Mouse (Mus musculus): Measurements from ENCODE around the gene Elmod2. TPM values are rescaled to one million over a fixed set of nuclear protein-coding genes. Genes with fewer than 3 reads are reported as not detected.

The Elmod2 gene
- polyA plus RNA-seq (2016; fragmentation: Nextera tagmentation; extraction: Ambion mirVana): 22.3 and 23.6 TPM in 2 replicates

GRCm38 (mm10) chr8:83331899-83332697, at the start of gene Elmod2:
Gene Elmod2 (minus strand): TSS chr8:83332486.
- peaks cover 20% of the 10 kb centered on the region for H3K27me3 ChIP-seq (replicated peaks; ENCODE audit: low read depth, poor library complexity, severe bottlenecking)
- WGBS: under 1% methylated on average over 85 of the region's 85 CpGs
- DNase-seq (ENCODE audit: low spot score): peak; percentile 98
- peaks cover 14% of the 10 kb centered on the region for H3K4me1 ChIP-seq
- H3K36me3 ChIP-seq (replicated peaks): peaks cover 21% of the 10 kb centered on the region
- no peaks in the 10 kb centered on the region for H3K9me3 ChIP-seq
- H3K27ac ChIP-seq (replicated peaks): peak within 1 kb of the TSS; percentile 90
- H3K4me3 ChIP-seq: peak within 1 kb of the TSS; percentile 93

GRCm38 (mm10) chr8:83381016-83381415, 48.7 kb upstream of the Elmod2 start:
- DNase-seq (ENCODE audit: low spot score): no peak
- Histone ChIP-seq H3K36me3 (replicated peaks) (no peaks in the 10 kb centered on the region), H3K27me3 (replicated peaks; ENCODE audit: low read depth, poor library complexity, severe bottlenecking) (no peaks in the 10 kb centered on the region), H3K4me3 (no peak overlapping the region), H3K4me1 (no peaks in the 10 kb centered on the region), H3K27ac (replicated peaks) (no peak overlapping the region), H3K9me3 (no peaks in the 10 kb centered on the region)
- 82% methylated on average over 2 of the region's 2 CpGs for WGBS

- WGBS: 75% methylated on average over 4 of the region's 4 CpGs
- Histone ChIP-seq H3K27me3 (replicated peaks; ENCODE audit: low read depth, poor library complexity, severe bottlenecking) (no peaks in the 10 kb centered on the region), H3K4me1 (no peaks in the 10 kb centered on the region), H3K36me3 (replicated peaks) (no peaks in the 10 kb centered on the region), H3K27ac (replicated peaks) (no peak overlapping the region), H3K9me3 (no peaks in the 10 kb centered on the region), H3K4me3 (no peak overlapping the region)
- DNase-seq (ENCODE audit: low spot score): no peak
Measured at GRCm38 (mm10) chr8:83380141-83380540, 47.9 kb upstream of the Elmod2 start.

GRCm38 (mm10) chr8:83377231-83377630, 44.9 kb upstream of the Elmod2 start:
- no peaks in the 10 kb centered on the region for H3K36me3 ChIP-seq (replicated peaks)

GRCm38 (mm10) chr8:83363156-83363769, 31.0 kb upstream of the Elmod2 start:
- Histone ChIP-seq H3K27ac (replicated peaks) (peak overlapping the region; percentile 73), H3K9me3 (no peaks in the 10 kb centered on the region), H3K27me3 (replicated peaks; ENCODE audit: low read depth, poor library complexity, severe bottlenecking) (no peaks in the 10 kb centered on the region), H3K4me3 (no peak overlapping the region), H3K36me3 (replicated peaks) (no peaks in the 10 kb centered on the region), H3K4me1 (peaks cover 10% of the 10 kb centered on the region)
- peak; percentile 33 for DNase-seq (ENCODE audit: low spot score)
- WGBS: 39% methylated on average over 7 of the region's 7 CpGs

More at GRCm38 (mm10) chr8:83377231-83377630, 44.9 kb upstream of the Elmod2 start:
- H3K27me3 ChIP-seq (replicated peaks; ENCODE audit: low read depth, poor library complexity, severe bottlenecking): no peaks in the 10 kb centered on the region
- no peak for DNase-seq (ENCODE audit: low spot score)
- no peak overlapping the region for H3K27ac ChIP-seq (replicated peaks)
- H3K4me1 ChIP-seq: no peaks in the 10 kb centered on the region
- no peak overlapping the region for H3K4me3 ChIP-seq
- H3K9me3 ChIP-seq: no peaks in the 10 kb centered on the region

- H3K4me3 ChIP-seq: no peak overlapping the region
- H3K4me1 ChIP-seq: no peaks in the 10 kb centered on the region
- DNase-seq (ENCODE audit: low spot score): no peak
- 94% methylated on average over 2 of the region's 2 CpGs for WGBS
- no peaks in the 10 kb centered on the region for H3K36me3 ChIP-seq (replicated peaks)
- no peaks in the 10 kb centered on the region for H3K27me3 ChIP-seq (replicated peaks; ENCODE audit: low read depth, poor library complexity, severe bottlenecking)
- H3K9me3 ChIP-seq: no peaks in the 10 kb centered on the region
- no peak overlapping the region for H3K27ac ChIP-seq (replicated peaks)
Measured at GRCm38 (mm10) chr8:83351315-83351714, 19.0 kb upstream of the Elmod2 start.

GRCm38 (mm10) chr8:83348263-83348662, 16.0 kb upstream of the Elmod2 start, which contains the start of gene Mgat4d:
Gene Mgat4d (plus strand): TSS chr8:83348471.
- H3K27me3 ChIP-seq (replicated peaks; ENCODE audit: low read depth, poor library complexity, severe bottlenecking): no peaks in the 10 kb centered on the region
- no peak for DNase-seq (ENCODE audit: low spot score)
- WGBS: 88% methylated on average over 18 of the region's 18 CpGs
- H3K27ac ChIP-seq (replicated peaks): no peak within 1 kb of the TSS
- H3K4me1 ChIP-seq: no peaks in the 10 kb centered on the region
- H3K4me3 ChIP-seq: no peak within 1 kb of the TSS
- H3K9me3 ChIP-seq: no peaks in the 10 kb centered on the region
- no peaks in the 10 kb centered on the region for H3K36me3 ChIP-seq (replicated peaks)

GRCm38 (mm10) chr8:83342693-83343092, 10.4 kb upstream of the Elmod2 start:
- Histone ChIP-seq H3K9me3 (no peaks in the 10 kb centered on the region), H3K27ac (replicated peaks) (no peak overlapping the region), H3K4me1 (peaks cover 6% of the 10 kb centered on the region), H3K27me3 (replicated peaks; ENCODE audit: low read depth, poor library complexity, severe bottlenecking) (no peaks in the 10 kb centered on the region), H3K4me3 (no peak overlapping the region), H3K36me3 (replicated peaks) (no peaks in the 10 kb centered on the region)
- DNase-seq (ENCODE audit: low spot score): no peak

GRCm38 (mm10) chr8:83342076-83342475, 9.8 kb upstream of the Elmod2 start:
- 93% methylated on average over 3 of the region's 3 CpGs for WGBS
- Histone ChIP-seq H3K4me1 (peaks cover 6% of the 10 kb centered on the region), H3K27ac (replicated peaks) (no peak overlapping the region), H3K36me3 (replicated peaks) (no peaks in the 10 kb centered on the region), H3K27me3 (replicated peaks; ENCODE audit: low read depth, poor library complexity, severe bottlenecking) (no peaks in the 10 kb centered on the region), H3K4me3 (no peak overlapping the region), H3K9me3 (no peaks in the 10 kb centered on the region)
- DNase-seq (ENCODE audit: low spot score): no peak

- DNase-seq (ENCODE audit: low spot score): no peak
- H3K27ac ChIP-seq (replicated peaks): peak overlapping the region; percentile 90; the same call in 1 of the 2 replicates
- 6% methylated on average over 7 of the region's 7 CpGs for WGBS
- H3K4me3 ChIP-seq: peak overlapping the region; percentile 93
- H3K9me3 ChIP-seq: no peaks in the 10 kb centered on the region
- peaks cover 14% of the 10 kb centered on the region for H3K4me1 ChIP-seq
- H3K36me3 ChIP-seq (replicated peaks): peaks cover 14% of the 10 kb centered on the region
- peaks cover 20% of the 10 kb centered on the region for H3K27me3 ChIP-seq (replicated peaks; ENCODE audit: low read depth, poor library complexity, severe bottlenecking)
Measured at GRCm38 (mm10) chr8:83332864-83333263, 578 bp upstream of the Elmod2 start.

GRCm38 (mm10) chr8:83331567-83331898, 753 bp downstream of the Elmod2 start:
- peak overlapping the region; percentile 93 for H3K4me3 ChIP-seq
- H3K36me3 ChIP-seq (replicated peaks): peaks cover 27% of the 10 kb centered on the region
- DNase-seq (ENCODE audit: low spot score): peak; percentile 21
- H3K27me3 ChIP-seq (replicated peaks; ENCODE audit: low read depth, poor library complexity, severe bottlenecking): peaks cover 20% of the 10 kb centered on the region
- H3K9me3 ChIP-seq: no peaks in the 10 kb centered on the region
- peak overlapping the region; percentile 90 for H3K27ac ChIP-seq (replicated peaks)
- 11% methylated on average over 7 of the region's 7 CpGs for WGBS
- H3K4me1 ChIP-seq: peaks cover 14% of the 10 kb centered on the region

GRCm38 (mm10) chr8:83327889-83328288, 4.4 kb downstream of the Elmod2 start:
- Histone ChIP-seq H3K4me1 (peaks cover 11% of the 10 kb centered on the region), H3K9me3 (no peaks in the 10 kb centered on the region), H3K27me3 (replicated peaks; ENCODE audit: low read depth, poor library complexity, severe bottlenecking) (no peaks in the 10 kb centered on the region), H3K4me3 (no peak overlapping the region), H3K36me3 (replicated peaks) (peaks cover 34% of the 10 kb centered on the region), H3K27ac (replicated peaks) (no peak overlapping the region)
- no peak for DNase-seq (ENCODE audit: low spot score)
- 91% methylated on average over 5 of the region's 5 CpGs for WGBS

- peaks cover 11% of the 10 kb centered on the region for H3K4me1 ChIP-seq
- no peak overlapping the region for H3K4me3 ChIP-seq
- no peaks in the 10 kb centered on the region for H3K27me3 ChIP-seq (replicated peaks; ENCODE audit: low read depth, poor library complexity, severe bottlenecking)
- 83% methylated on average over 2 of the region's 2 CpGs for WGBS
- H3K9me3 ChIP-seq: no peaks in the 10 kb centered on the region
- peaks cover 64% of the 10 kb centered on the region for H3K36me3 ChIP-seq (replicated peaks)
- DNase-seq (ENCODE audit: low spot score): no peak
- no peak overlapping the region for H3K27ac ChIP-seq (replicated peaks)
Measured at GRCm38 (mm10) chr8:83323056-83323455, 9.2 kb downstream of the Elmod2 start.

All from embryonic facial prominence, embryonic 10.5 days (tissue).